Mouse (Mus musculus) T-helper 2 cell (primary cell): ENCODE measurements at regions not wholly inside any gene's neighbourhood (a gene's known extent, or its start where the extent isn't known, plus 50 kb on each side); places are given as distances from the start of the nearest gene placed in this dataset.
"Not testable (repeated sequence)": the region's sequence is repeated elsewhere in the genome, so short reads cannot be mapped to it uniquely, and the experiment has no call there.

Experiments
- in situ Hi-C: fragments of 300-600 bp; cut with MboI, MseI; formaldehyde crosslinking; loops from one replicate; pipeline ENCODE4 v1.15.1; 2025; ENCODE audit warnings: high pct_unique_total_duplicates

- in situ Hi-C loops = no loop called here
These were observed 157.4 kb downstream of the Prdm2 start for GRCm38 (mm10) chr4:143055371-143055770.

- in situ Hi-C loops = no loop called here
These were observed 159.8 kb downstream of the Prdm2 start for GRCm38 (mm10) chr4:143053029-143053428.

- in situ Hi-C loops = no loop called here
These were observed 161.6 kb downstream of the Prdm2 start for GRCm38 (mm10) chr4:143051205-143051604.

GRCm38 (mm10) chr4:143045245-143045644 is 167.6 kb downstream of the Prdm2 start:
- in situ Hi-C loops = loop anchor here (10.0 kb wide), 1 partner anchor 1410 kb away; no protein-coding TSS in a partner anchor

- in situ Hi-C loops = loop anchor here (10.0 kb wide), 1 partner anchor 1408 kb away; no protein-coding TSS in a partner anchor
These were observed 170.0 kb downstream of the Prdm2 start for GRCm38 (mm10) chr4:143042806-143043205.

- in situ Hi-C loops = loop anchor here (5.0 kb wide), 1 partner anchor 214 kb away; no protein-coding TSS in a partner anchor
These were observed 174.2 kb downstream of the Prdm2 start for GRCm38 (mm10) chr4:143038626-143039025.

- in situ Hi-C loops = loop anchor here (5.0 kb wide), 1 partner anchor 216 kb away; no protein-coding TSS in a partner anchor
These were observed 176.1 kb downstream of the Prdm2 start for GRCm38 (mm10) chr4:143036704-143037103.

- in situ Hi-C loops = loop anchor here (5.0 kb wide), 1 partner anchor 217 kb away; no protein-coding TSS in a partner anchor
These were observed 177.7 kb downstream of the Prdm2 start for GRCm38 (mm10) chr4:143035089-143035488.

- in situ Hi-C loops = not testable (repeated sequence)
These were observed 178.5 kb downstream of the Prdm2 start for GRCm38 (mm10) chr4:143034324-143034723.

GRCm38 (mm10) chr4:143029813-143030212 is 183.0 kb downstream of the Prdm2 start:
- in situ Hi-C loops = loop anchor here (5.0 kb wide), 1 partner anchor 1058 kb away; no protein-coding TSS in a partner anchor

GRCm38 (mm10) chr4:143027292-143027691 is 185.5 kb downstream of the Prdm2 start:
- in situ Hi-C loops = loop anchor here (5.0 kb wide), 1 partner anchor 1055 kb away; no protein-coding TSS in a partner anchor

GRCm38 (mm10) chr4:143021242-143021881 is 191.4 kb downstream of the Prdm2 start:
- in situ Hi-C loops = loop anchor here (5.0 kb wide), 1 partner anchor 869 kb away; no protein-coding TSS in a partner anchor

- in situ Hi-C loops = loop anchor here (5.0 kb wide), 1 partner anchor 868 kb away; no protein-coding TSS in a partner anchor
These were observed 192.1 kb downstream of the Prdm2 start for GRCm38 (mm10) chr4:143020658-143021057.

GRCm38 (mm10) chr4:143012900-143013299 is 199.9 kb downstream of the Prdm2 start:
- in situ Hi-C loops = no loop called here

GRCm38 (mm10) chr4:143001961-143002360 is 210.8 kb downstream of the Prdm2 start:
- in situ Hi-C loops = no loop called here

- in situ Hi-C loops = no loop called here
These were observed 211.3 kb downstream of the Prdm2 start for GRCm38 (mm10) chr4:143001486-143001885.

GRCm38 (mm10) chr4:142996406-142996805 is 216.4 kb downstream of the Prdm2 start:
- in situ Hi-C loops = no loop called here

- in situ Hi-C loops = no loop called here
These were observed 221.4 kb downstream of the Prdm2 start for GRCm38 (mm10) chr4:142991401-142991800.

- in situ Hi-C loops = no loop called here
These were observed 223.6 kb downstream of the Prdm2 start for GRCm38 (mm10) chr4:142989175-142989574.

GRCm38 (mm10) chr4:142983295-142983624 is 229.5 kb downstream of the Prdm2 start:
- in situ Hi-C loops = no loop called here

GRCm38 (mm10) chr4:142982585-142983294 is 230.1 kb downstream of the Prdm2 start:
- in situ Hi-C loops = no loop called here

GRCm38 (mm10) chr4:142975620-142976019 is 237.2 kb downstream of the Prdm2 start:
- in situ Hi-C loops = no loop called here

GRCm38 (mm10) chr4:142970040-142970439 is 242.8 kb downstream of the Prdm2 start:
- in situ Hi-C loops = no loop called here
